Mouse (Mus musculus): ENCODE measurements around the gene Chst5.
A peak's percentile ranks its signal among the peaks of the same experiment; 100 is the strongest.

DNA sequence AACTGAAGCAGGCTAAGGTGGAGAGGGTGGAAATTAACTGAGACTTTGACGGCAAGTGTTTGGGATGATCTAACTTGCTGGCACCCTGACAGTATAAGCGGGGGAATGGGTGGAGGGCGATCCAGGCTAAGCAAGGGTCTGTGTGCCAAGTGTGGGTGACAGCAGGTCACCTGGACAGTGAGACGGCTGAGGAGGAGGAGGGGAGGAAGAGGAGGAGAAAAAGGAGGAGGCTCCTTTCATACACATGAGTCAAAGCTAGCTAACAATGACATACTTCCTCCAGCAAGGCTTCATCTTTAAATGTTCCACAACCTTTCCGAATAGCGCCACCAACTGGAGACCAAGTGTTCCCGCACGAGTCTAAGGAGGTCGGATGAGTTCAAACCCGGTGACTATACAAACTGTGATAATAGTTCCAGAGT, 13.1 kb upstream of the Chst5 start:
- TF ChIP-seq CTCF (IDR thresholded peaks at IDR 0.05; ENCODE audit: insufficient read depth, low read length) = peak; percentile 70
- no peak for TF ChIP-seq POLR2A (IDR thresholded peaks at IDR 0.05; ENCODE audit: borderline replicate concordance, extremely low read depth, low read depth, low read length)
